Mouse (Mus musculus) megakaryocyte-erythroid progenitor cell, adult 5-6 weeks (primary cell): ENCODE data around the gene Atp5f1. TPM values are rescaled to one million over a fixed set of nuclear protein-coding genes. Genes with fewer than 3 reads are reported as not detected.
"Not testable (repeated sequence)": the region's sequence is repeated elsewhere in the genome, so short reads cannot be mapped to it uniquely, and the experiment has no call there.

Experiments used
- ATAC-seq: replicated peaks from 2 replicates; pipeline ENCODE4 v1.8.0; 2016; ENCODE audit warnings: mild to moderate bottlenecking, inconsistent platforms; ENCODE audit not compliant: severe bottlenecking, poor library complexity, low FRiP score, low TSS enrichment
- total RNA-seq, 2 experiments: library from RNA; stranded (forward) in 1 of 2; stranded (reverse) in 1 of 2; fragments of 200-1000, 215-1000 nt in 1 of 2; fragments of >200 nt in 1 of 2; fragmentation: Nextera tagmentation in 1 of 2; gene quantifications; 2 replicates each; pipeline ENCODE4 v1.2.3; 2014 to 2017

Atp5f1 gene
- total RNA-seq, 2 experiments from 2014 or later = 381 to 527 TPM

- peak; percentile 59 for ATAC-seq
These were observed 27.4 kb downstream of the Atp5f1 start, which contains the start of gene I830077J02Rik for GRCm38 (mm10) chr3:105932240-105933071. Gene I830077J02Rik (minus strand): TSS chr3:105932664.

- ATAC-seq = no peak
These were observed 28.8 kb downstream of the Atp5f1 start for GRCm38 (mm10) chr3:105931095-105931494.

GRCm38 (mm10) chr3:105929821-105930220 lies 30.1 kb downstream of the Atp5f1 start:
- ATAC-seq = no peak

GRCm38 (mm10) chr3:105928781-105929180 lies 31.1 kb downstream of the Atp5f1 start:
- ATAC-seq = no peak

GRCm38 (mm10) chr3:105928195-105928569 lies 31.7 kb downstream of the Atp5f1 start:
- no peak for ATAC-seq

- no peak for ATAC-seq
These were observed 32.2 kb downstream of the Atp5f1 start for GRCm38 (mm10) chr3:105927561-105928194.

GRCm38 (mm10) chr3:105924616-105925015 lies 35.3 kb downstream of the Atp5f1 start:
- ATAC-seq = peak; percentile 27; the same call in 1 of the 2 replicates

- no peak for ATAC-seq
These were observed 37.9 kb downstream of the Atp5f1 start for GRCm38 (mm10) chr3:105921959-105922358.

GRCm38 (mm10) chr3:105920743-105921142 lies 39.2 kb downstream of the Atp5f1 start:
- ATAC-seq = not testable (repeated sequence)

GRCm38 (mm10) chr3:105918355-105918745 lies 41.5 kb downstream of the Atp5f1 start:
- ATAC-seq = no peak

- ATAC-seq = no peak
These were observed 42.1 kb downstream of the Atp5f1 start for GRCm38 (mm10) chr3:105917656-105918354.

GRCm38 (mm10) chr3:105916455-105916854 lies 43.4 kb downstream of the Atp5f1 start:
- ATAC-seq = not testable (repeated sequence)

GRCm38 (mm10) chr3:105915281-105915680 lies 44.6 kb downstream of the Atp5f1 start:
- ATAC-seq = no peak

GRCm38 (mm10) chr3:105913839-105914681 lies 45.8 kb downstream of the Atp5f1 start:
- ATAC-seq = peak; percentile 65

- 0 out of 2 replicates have a peak, but pooled peaks have one; percentile 20 for ATAC-seq
These were observed 47.6 kb downstream of the Atp5f1 start for GRCm38 (mm10) chr3:105912097-105912880.

GRCm38 (mm10) chr3:105910519-105911190 lies 49.2 kb downstream of the Atp5f1 start:
- ATAC-seq = no peak

- ATAC-seq = no peak
These were observed 50.9 kb downstream of the Atp5f1 start for GRCm38 (mm10) chr3:105908976-105909375.
